Mouse (Mus musculus) stomach, adult 2 months (tissue): Measurements from ENCODE around the gene Tut1. TPM values are rescaled to one million over a fixed set of nuclear protein-coding genes. Genes with fewer than 3 reads are reported as not detected.

Source experiments
- polyA plus RNA-seq: library from polyadenylated mRNA; depleted of rRNA; stranded (reverse); fragments of >200 nt; gene quantifications from 2 replicates; pipeline ENCODE4 v1.2.3, GENCODE M21; 2012; rRNA removed

Gene Tut1
- 6.5 and 9.3 TPM in 2 replicates for polyA plus RNA-seq

DNA sequence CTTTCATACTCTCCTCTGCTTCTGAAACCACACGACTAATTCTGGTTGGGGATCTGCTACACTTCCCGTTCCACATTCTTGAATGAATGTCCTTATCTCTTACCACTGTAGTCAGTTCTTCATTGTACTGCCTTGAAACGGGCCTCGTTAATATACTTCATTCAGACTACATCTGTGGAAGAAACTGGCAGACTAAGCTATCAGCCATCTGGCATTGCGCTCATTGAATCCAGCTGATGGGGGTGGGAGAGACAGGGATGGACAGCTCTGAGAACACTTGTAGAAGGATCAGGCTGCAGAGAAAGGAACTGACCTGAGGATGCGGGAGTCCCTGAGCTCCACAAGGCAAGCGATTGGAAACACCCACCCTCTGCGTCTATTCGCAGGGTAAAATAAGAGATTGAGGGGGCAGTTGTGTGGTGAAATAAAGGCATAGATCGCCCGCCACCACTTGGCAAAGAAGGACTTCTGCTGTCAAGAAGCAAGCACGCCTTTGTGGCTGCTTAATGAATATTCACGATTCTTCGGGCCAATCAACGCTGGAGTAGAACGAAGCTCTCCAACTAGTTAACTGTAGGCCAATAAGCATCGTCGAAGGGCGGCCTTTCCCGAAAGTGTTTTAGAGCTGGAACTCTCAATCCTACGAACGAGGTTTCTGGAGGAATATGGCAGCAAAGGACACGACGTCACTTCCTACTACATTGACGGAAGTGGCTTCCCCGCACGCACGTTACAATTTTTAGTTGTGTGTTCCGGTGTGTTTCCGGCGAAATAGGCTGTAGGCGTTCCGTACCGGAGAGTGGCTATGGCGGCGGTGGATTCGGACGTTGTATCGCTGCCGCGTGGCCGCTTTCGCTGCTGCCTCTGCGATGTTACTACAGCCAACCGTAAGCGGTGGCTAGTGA, at the start of gene Tut1:
Gene Tut1 (plus strand): TSS at position 713 of the 905 bp plus-strand sequence.

DNA sequence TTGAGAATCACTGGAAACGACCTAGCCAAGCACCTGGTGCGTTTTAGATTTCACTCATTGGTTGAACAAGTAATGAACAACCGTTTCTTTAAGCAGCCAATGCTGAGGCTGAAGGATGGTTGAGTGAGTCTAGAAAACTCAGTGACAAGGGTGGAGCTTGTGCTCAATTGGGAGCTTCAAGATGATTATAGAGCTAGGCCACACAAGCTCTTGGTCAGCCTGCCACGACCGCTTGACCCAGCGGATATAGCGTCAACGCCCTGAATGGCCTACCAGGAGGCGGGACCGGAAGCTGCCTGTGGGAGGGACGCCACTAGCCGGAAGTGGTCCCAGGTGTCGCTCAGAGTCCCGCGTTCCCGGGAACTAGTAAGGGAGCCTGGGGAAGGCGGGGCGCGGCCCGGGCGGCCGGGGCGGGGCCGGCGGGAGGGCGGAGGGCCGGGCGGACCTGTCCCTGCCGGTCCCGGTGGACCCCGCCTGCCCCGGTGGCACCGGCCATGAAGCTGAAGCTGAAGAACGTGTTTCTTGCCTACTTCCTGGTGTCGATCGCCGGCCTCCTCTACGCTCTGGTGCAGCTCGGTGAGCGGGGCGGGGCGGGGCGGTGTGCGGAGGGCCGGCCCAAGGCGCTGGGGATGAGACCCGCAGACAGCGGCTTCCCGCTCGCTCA, 33.4 kb upstream of the Tut1 start, which contains the start of gene B3gat3:
Gene B3gat3 (plus strand): TSS at position 302 of the 664 bp plus-strand sequence.

DNA sequence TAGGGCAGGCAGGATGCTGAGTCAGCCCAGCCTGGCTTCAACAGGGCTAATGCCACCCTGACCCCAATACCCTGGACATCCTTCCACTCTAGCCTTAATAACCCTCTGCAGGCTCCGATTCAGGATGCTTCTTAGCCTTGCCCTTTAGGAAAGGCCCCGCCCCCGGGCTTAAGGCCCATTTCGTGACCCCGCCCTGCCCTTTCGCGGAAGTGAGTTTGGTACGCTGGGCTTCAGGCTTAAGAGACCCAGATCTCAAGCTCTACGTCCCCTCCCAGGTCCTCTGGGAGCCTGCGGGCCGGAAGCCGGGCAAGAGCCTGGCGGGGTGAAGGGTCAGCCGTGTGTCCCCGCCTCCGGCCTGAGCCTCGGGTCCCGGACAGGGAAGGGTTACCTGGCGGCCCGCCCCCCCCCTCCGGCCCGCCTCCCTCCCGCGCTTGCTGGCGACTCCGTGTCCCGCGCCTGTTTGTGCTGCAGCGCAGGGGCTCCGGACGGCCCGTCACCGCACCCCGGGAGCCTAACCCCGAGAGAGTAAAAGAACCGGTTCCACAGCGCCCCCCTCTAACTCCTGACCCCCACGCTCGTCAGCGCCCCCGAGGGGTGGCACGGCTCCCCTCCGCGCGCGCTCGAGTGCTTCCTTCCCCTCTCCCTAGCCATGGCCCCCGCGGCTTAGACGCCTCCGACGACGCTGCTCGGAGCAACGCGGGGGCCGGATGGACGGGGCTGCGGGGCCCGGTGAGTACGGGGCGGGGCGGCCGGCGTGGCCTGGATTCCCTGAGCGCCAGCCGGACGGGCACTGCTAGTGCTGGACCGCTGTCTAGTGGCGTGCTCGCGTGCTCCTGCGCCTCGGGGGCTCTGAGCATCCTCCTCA, 24.2 kb upstream of the Tut1 start, which contains the start of the genes Rom1 and Eml3:
Gene Rom1 (minus strand): TSS at position 133 of the 865 bp plus-strand sequence.
Gene Eml3 (plus strand): TSS at position 329 of the 865 bp plus-strand sequence.

DNA sequence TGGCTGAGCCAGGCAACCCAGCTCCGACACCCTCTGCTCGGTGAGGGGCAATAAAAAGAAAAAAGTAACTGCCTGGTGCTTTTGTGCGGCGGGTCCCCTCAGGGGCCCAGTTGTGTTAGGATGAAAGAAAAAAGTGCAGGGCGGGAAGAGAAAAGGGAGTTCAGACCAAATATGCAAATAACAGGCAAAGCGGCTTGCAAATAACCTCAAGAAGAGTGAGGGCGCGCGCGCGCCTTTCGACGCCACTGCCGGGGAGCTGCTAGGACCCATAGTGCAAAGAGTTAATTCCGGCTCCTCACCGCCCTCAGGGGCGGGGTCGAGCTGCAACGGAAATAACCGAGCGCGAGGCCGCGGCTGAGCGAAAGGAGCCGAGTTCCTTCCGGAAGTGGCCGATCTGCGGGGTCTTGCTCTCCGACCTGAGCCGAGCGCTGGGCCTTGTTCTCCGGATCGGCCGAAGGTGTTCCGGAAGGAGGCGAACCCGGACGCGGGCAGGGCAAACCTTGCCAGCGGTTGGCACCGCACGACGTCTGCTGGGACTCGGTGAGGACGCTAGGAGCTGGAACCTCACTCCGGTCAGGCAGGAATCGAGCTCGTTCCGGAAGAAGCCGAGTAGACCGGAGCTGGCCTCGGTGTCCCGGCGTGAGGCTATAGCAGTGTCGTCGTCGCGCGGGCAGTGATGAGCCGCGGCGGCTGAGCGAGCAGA, 12.0 kb upstream of the Tut1 start, which contains the start of gene Mta2:
Gene Mta2 (plus strand): TSS at position 361 of the 703 bp plus-strand sequence.

DNA sequence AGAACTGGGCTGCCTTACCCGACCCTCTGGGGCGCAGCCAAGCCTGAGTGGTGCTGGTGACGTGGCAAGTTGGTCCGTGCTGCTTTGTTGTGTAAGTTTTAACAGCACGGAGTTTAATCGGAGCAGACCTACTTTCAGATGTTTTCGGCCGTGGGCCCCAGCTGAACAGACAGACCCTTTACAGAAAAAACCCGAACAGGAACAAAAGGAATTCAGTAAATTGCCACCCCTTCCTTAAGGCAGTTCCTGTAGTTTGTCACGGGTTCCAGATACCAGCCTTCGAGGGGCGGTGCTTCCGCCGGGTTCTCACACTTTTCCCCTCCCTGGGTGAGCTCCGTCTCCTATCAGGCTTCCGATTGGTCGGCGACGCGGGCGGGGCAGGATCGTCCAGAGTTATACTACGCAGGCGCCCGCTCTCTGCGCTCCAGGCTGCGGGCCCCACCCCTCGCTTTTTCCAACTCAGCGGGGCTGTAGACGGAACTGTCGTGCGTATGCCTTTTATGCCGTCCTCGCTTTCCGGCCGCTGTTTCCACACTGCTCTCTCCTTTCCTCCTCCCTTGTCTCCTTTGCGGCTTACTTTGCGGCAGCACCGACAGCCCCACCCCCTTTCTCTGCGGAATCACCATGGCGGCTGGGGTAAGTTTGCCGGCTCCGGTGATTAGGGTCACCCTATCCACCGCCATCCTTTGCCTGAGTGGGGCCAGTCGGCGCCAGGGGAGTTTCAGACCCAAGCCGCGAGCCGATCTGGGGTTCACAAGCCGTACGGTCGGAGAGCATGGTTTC, 13.1 kb downstream of the Tut1 start, which contains the start of gene Eef1g:
Gene Eef1g (plus strand): TSS at position 452 of the 783 bp plus-strand sequence.

DNA sequence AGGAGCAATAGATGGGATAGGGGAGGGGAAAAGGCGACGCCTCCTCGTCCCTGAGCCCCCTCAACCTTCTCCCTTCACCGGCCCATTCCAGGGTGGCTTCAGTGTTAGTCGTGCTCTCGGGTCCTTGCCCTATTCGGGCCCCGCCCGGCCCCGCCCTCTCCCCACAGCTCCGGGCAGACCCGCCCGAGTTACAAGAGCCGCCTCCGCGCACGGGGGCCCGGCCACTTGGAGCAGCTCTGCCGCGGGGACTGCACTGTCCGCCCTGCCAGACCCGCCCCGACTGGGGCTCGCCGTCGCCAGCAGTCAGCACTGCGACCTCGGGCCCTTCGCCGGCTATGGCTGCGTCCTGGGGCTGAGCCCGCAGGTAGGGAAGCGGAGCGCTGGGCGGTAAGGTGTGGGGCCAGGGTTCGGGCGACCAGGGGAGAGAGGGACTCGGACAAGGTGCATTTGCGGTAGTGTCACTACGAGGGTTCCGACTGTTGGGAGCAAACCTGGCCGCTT, 35.5 kb downstream of the Tut1 start, which contains the start of gene Ahnak:
Gene Ahnak (plus strand): TSS at position 219 of the 501 bp plus-strand sequence.

Other genes starting within 250 kb of the Tut1 start
- gene Slc3a2, start 230.5 kb upstream of the Tut1 start, polyA plus RNA-seq: 59.0 and 70.9 TPM in 2 replicates
- gene Wdr74, start 218.0 kb upstream of the Tut1 start, polyA plus RNA-seq: 13.9 and 17.6 TPM in 2 replicates
- gene 1700092M07Rik, start 213.1 kb upstream of the Tut1 start, polyA plus RNA-seq: not detected in 2 replicates
- 28.6 and 29.7 TPM in 2 replicates for gene Stx5a, start 212.4 kb upstream of the Tut1 start, polyA plus RNA-seq
- 24.7 and 38.5 TPM in 2 replicates for gene Nxf1, start 196.8 kb upstream of the Tut1 start, polyA plus RNA-seq
- 107 and 138 TPM in 2 replicates for gene Tmem223, start 182.9 kb upstream of the Tut1 start, polyA plus RNA-seq
- 63.5 and 70.7 TPM in 2 replicates for gene Tmem179b, start 179.4 kb upstream of the Tut1 start, polyA plus RNA-seq
- 5.5 and 9.3 TPM in 2 replicates for gene Taf6l, start 167.4 kb upstream of the Tut1 start, polyA plus RNA-seq
- 9.7 and 10.4 TPM in 2 replicates for gene Polr2g, start 155.3 kb upstream of the Tut1 start, polyA plus RNA-seq
- 0.48 and 0.78 TPM in 2 replicates for gene Zbtb3, start 151.3 kb upstream of the Tut1 start, polyA plus RNA-seq
- gene Ttc9c, start 134.5 kb upstream of the Tut1 start, polyA plus RNA-seq: 1.4 and 2.1 TPM in 2 replicates
- 4.1 and 4.8 TPM in 2 replicates for gene Hnrnpul2, start 133.8 kb upstream of the Tut1 start, polyA plus RNA-seq
- gene AC129217.1, start 124.1 kb upstream of the Tut1 start, polyA plus RNA-seq: 0.61 TPM in 1 of 2 replicates, not detected in the other
- gene Bscl2, start 116.4 kb upstream of the Tut1 start, polyA plus RNA-seq: 102 and 130 TPM in 2 replicates
- gene Gng3, start 114.7 kb upstream of the Tut1 start, polyA plus RNA-seq: 0.41 and 0.42 TPM in 2 replicates
- gene Lrrn4cl, start 103.1 kb upstream of the Tut1 start, polyA plus RNA-seq: 1.0 and 1.1 TPM in 2 replicates
- gene Ubxn1, start 82.4 kb upstream of the Tut1 start, polyA plus RNA-seq: 92.0 and 115 TPM in 2 replicates
- 7.5 and 9.7 TPM in 2 replicates for gene Uqcc3, start 72.9 kb upstream of the Tut1 start, polyA plus RNA-seq
- gene Lbhd1, start 70.1 kb upstream of the Tut1 start, polyA plus RNA-seq: 0.36 and 0.58 TPM in 2 replicates
- not detected in 2 replicates for gene Gm49403, start 69.9 kb upstream of the Tut1 start, polyA plus RNA-seq
- gene 1810009A15Rik, start 65.0 kb upstream of the Tut1 start, polyA plus RNA-seq: 2.3 and 2.6 TPM in 2 replicates
- gene Gm49416, start 64.9 kb upstream of the Tut1 start, polyA plus RNA-seq: 0.21 TPM in 1 of 2 replicates, not detected in the other
- 12.8 and 15.7 TPM in 2 replicates for gene Ints5, start 60.8 kb upstream of the Tut1 start, polyA plus RNA-seq
- 23.0 and 34.6 TPM in 2 replicates for gene Ganab, start 55.8 kb upstream of the Tut1 start, polyA plus RNA-seq
- gene B3gat3, start 33.5 kb upstream of the Tut1 start, polyA plus RNA-seq: 51.9 and 68.6 TPM in 2 replicates
- 10.0 and 15.1 TPM in 2 replicates for gene Rom1, start 24.5 kb upstream of the Tut1 start, polyA plus RNA-seq
- 27.6 and 30.6 TPM in 2 replicates for gene Eml3, start 24.3 kb upstream of the Tut1 start, polyA plus RNA-seq
- gene Mta2, start 12.0 kb upstream of the Tut1 start, polyA plus RNA-seq: 7.1 and 8.7 TPM in 2 replicates
- gene Eef1g, start 13.2 kb downstream of the Tut1 start, polyA plus RNA-seq: 33.9 and 55.8 TPM in 2 replicates
- gene Ahnak, start 35.4 kb downstream of the Tut1 start, polyA plus RNA-seq: 6.4 and 12.5 TPM in 2 replicates
- gene Scgb1a1, start 134.1 kb downstream of the Tut1 start, polyA plus RNA-seq: 24.1 and 42.4 TPM in 2 replicates
- gene Asrgl1, start 181.8 kb downstream of the Tut1 start, polyA plus RNA-seq: 0.17 and 0.30 TPM in 2 replicates